Mouse (Mus musculus) spleen, adult 2 months (tissue): Measurements from ENCODE around the gene Tspoap1.

Experiments used
- CTCF ChIP-seq: fragments of 200-500 bp; IDR thresholded peaks from 2 replicates; pipeline ENCODE4 v1.5.1; 2011; ENCODE audit warnings: mild to moderate bottlenecking, inconsistent platforms; ENCODE audit not compliant: insufficient read depth, insufficient read length, insufficient replicate concordance; ENCODE audit errors: extremely low read depth
- POLR2A ChIP-seq: fragments of 200-500 bp; IDR thresholded peaks from 2 replicates; pipeline ENCODE4 v1.6.1; 2011; ENCODE audit warnings: low read depth, low read length, inconsistent platforms

DNA sequence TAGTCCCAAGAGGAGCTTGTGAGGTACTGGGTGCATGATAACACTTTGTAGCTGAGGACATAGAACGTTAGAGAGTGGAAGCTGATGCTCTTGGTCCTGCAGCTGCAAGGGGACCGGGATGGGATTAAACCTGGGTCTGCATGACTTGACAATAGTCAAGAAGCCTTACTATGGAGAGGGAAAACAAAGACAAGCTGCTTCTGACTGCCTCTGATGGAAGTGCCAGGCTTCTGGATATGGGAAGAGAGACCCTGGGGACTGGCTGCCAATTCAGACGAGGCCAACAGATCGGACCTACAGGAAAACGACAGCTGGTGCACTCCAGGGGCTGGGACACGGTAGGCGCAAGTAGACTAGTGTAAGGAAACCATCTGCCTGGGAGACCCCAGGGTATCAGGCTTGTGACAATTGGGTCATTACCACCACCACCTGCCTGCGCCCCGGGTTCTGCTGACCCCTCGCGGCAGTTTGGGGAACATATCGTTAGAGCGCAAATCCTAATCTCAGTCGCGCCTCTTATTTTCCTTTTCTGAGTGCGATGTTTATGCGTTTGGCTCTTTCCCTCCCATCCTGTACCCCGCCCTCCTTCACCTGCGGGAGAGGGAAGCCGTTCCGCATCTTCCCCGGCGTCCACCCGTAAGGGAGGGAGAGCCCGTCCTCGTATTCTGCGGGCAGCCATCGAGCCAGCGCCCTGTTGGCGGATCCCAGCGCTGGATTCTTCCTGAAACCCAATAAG, 56.5 kb downstream of the Tspoap1 start:
- TF ChIP-seq POLR2A (no peak), CTCF (peak; percentile 79)
